Mouse (Mus musculus) right cerebral cortex, postnatal 10 days (tissue): ENCODE data around the gene Myl3.

Source experiments
- DNase-seq, 2 experiments: peaks; one replicate each; pipeline ENCODE4 v3.0.0; 2021; ENCODE audit warnings: low spot score in 2 of 2

The Myl3 gene

GRCm38 (mm10) chr9:110729841-110730240, 11.8 kb upstream of the Myl3 start:
- peak in 1 of 2 experiments; percentile 53 for DNase-seq

- DNase-seq: no peak
Measured at GRCm38 (mm10) chr9:110731859-110732258, 9.8 kb upstream of the Myl3 start.

GRCm38 (mm10) chr9:110732623-110733022, 9.0 kb upstream of the Myl3 start:
- peak; percentile 66 to 72 for DNase-seq

DNA sequence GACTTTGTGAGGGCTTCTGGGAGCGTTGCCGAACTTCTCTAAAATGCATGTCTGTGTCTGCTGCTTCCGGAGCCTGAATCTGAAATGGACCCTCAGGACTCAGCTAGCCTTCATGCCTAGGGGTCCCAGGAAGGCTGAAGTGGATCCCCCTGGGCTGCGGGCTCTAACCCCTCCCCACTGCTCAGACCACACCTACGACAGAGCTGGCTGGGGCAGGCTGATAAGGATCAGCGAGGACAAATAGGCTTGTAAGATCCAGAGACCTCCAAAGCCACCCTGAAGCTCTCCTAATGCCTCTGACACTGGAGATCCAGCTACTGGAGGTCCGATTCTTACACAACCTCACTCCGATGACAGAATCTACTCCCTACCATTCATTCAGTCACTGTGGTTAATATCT, 8.6 kb upstream of the Myl3 start:
- no peak for DNase-seq

DNA sequence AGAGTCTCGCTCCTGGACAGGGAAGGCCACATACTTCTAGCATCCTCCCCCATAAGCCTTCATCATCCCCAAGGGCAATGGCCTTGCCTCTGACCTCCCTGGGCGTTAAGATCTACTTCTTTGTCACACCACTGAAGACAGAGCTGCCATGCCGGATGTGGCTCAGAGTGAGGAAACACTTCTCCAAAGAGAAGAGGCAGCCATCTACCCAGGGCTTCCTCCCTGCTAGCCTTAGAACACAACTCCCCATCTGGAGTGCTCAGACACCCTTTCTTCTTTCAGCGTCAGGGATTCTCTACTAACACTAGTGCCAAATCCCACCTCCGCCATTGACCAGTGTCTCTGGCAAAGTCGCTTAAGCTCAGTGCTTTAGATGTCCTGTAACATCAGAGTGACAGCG, 7.5 kb upstream of the Myl3 start:
- no peak for DNase-seq

DNA sequence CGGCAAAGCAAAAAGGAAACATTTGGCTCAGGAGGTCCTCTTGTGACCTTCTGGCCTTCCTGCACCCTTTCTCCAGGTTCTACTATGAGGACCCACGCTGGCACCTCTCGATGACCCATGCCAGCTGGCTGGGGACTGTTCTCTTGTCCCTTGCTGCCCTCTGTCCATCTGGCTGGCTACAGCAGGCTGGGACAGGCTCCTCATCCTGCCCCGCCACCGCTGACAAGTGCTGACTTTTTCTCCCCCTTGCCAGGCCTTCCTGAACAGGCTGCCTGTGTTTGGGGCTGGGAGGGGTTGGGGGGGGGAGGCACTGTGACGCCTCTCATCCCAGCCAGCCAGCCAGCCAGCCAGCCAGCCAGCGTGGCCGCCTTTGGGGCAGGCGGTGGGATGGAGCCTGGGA, 5.3 kb upstream of the Myl3 start:
- DNase-seq: no peak

DNA sequence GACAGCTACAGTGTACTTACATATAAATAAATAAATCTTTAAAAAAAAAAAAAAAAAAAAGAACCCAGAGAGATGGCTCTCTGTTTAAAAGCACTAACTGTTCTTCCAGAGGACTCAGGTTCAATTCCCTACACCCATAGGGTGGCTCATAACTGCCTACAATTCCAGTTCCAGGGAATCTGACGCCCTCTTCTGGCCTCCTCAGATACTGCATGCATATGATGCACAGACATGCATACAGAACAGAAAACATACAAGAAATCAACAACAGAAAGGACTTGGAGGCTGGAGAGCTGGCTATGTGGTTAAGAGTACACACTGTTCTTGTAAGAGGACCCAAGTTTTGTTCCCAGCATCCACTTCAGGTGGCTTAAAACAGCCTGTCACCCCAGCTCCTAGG, 3.6 kb upstream of the Myl3 start:
- no peak for DNase-seq

GRCm38 (mm10) chr9:110739961-110740360, 1.7 kb upstream of the Myl3 start:
- no peak for DNase-seq

DNA sequence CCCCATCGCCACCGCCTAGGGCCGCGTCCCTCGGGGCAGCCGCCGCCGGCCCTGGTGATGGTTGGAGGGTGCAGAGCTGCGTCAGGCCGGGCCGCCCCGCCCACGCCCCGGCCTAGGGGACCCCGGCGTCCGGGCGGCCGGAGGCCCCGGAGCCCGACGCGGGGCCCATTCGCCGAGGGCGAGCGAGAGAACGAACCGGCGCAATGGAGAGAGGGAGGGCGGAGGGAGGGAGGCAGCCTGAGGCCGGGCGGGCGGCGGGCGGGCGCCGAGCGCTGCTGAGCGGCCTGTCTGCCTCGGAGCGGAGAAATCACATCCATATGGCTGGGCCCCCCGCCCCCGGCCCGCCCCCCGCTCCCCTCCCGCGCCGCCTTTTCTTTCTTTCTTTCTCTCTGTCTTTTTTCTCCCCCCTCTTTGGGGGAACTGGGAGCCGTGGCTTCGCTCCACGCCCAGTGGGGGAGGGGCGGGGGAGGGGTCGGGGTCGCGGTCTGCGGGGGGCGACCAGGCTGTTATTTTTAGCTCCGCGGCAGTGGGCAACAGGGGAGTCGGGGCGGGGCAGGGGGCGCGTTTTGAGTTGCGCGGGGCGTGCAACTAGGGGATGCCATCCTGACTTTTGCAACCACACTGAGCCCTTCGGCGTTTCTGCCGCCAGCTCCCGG, 762 bp downstream of the Myl3 start:
- DNase-seq: no peak

DNA sequence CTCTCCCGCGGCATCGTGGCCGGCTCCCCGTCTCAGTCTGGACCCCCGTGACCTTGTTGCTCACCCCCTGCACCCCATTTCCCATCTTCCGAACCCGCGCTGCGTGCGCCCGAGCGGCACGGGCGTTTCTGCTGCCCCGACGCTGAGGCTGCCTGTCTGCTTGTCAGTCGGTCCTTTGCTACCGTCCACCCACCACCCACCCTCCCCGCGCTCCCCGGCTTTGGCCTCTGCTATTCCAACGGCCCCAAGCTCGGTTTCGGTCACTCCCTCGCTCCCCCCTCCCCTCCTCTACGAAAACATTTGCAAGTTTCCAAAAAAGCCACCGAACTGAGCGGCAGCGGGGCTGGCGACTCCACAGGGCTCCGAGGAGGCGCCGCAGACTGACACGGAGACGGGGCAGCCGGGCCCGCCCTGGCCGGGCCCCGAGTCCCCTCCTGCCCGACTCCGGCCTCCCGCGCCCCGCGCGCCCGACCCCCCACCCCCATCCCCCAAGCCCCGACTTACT, 1.3 kb downstream of the Myl3 start:
- DNase-seq: no peak

- no peak for DNase-seq
Measured at GRCm38 (mm10) chr9:110743456-110744323, 2.0 kb downstream of the Myl3 start.

GRCm38 (mm10) chr9:110745752-110746151, 4.1 kb downstream of the Myl3 start:
- DNase-seq: no peak

DNA sequence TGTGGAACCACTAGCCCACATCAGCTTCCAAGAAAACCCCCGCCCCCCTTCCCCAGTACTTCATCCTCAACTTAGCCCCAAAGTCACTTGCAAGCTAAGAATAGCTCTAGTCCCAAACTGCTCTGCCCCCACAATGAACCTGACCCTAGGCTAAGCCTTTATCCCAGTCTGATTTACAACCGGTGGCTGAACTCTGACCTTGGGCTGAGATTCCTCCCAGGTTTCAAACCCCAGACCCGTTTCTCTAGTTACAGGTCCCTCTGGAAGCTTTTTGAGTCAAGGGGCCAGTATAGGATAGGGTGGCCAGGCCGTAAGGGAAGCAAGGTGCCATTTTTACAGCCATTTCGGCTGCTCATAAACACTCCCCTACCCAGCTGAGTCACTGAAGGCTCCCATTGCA, 4.6 kb downstream of the Myl3 start:
- no peak for DNase-seq

GRCm38 (mm10) chr9:110746961-110747360, 5.3 kb downstream of the Myl3 start, which contains the start of gene Pth1r:
TSS of gene Pth1r (minus strand) at chr9:110747145.
- DNase-seq: no peak

DNA sequence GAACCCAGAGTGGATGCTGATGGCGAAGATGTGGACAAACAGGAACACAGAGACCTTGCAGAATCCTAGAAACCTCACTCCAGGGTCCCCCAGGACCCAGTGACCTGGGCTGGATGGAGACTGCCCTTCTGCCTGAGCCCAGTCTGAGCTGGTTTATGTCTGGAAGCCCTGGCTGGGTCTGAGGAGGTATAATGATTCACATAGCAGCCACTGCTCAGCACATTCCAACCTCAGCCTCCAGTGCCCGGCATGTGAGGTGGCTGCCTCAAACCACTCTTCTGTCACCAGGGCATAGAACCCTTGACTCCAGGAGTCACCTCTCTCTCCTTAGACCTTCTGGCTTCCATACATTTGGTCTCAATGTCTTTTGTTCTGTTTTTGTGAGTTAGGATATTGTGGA, 6.8 kb downstream of the Myl3 start:
- no peak for DNase-seq

GRCm38 (mm10) chr9:110750404-110751187, 8.9 kb downstream of the Myl3 start:
- no peak for DNase-seq

DNA sequence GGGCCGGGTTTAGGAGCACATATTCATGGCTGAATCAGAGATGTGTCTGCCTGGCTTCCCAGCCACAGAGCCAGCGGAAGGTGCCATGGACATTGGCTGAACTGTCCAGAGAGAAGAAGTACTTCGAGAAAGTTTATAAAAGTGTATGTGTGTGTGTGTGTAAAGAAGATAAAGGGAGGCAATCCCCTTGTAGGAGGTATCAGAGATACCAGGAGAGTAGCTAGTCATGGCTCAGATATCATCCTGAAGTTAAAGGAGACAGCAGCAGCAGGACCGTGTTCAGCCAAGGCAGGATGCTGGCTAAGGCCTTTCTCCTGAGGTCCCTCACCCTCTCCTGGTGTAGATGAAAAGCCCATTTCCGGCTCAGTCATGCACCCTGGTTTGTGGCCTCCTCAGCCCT, 9.8 kb downstream of the Myl3 start:
- no peak for DNase-seq

- no peak for DNase-seq
Measured at GRCm38 (mm10) chr9:110752917-110753435, 11.3 kb downstream of the Myl3 start.

DNA sequence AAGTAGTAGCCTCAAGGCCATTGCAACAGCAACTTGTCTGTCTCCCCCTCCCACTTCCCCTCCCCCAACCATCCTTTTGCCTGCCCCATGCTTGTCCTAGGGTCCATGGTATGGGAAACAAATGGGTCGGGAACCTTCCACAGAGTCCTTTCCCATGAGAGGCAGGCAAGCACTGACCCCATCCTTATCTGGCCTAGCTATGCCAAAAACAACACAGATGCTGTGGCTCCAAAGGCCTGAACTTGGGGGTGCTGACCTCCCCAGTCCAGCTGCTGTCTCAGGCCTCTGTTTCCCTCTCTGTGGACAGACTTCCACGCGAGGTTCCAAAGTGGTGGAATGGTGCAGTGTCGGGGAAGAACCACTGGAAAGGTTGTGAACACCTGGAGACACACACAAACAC, 12.1 kb downstream of the Myl3 start:
- no peak for DNase-seq

DNA sequence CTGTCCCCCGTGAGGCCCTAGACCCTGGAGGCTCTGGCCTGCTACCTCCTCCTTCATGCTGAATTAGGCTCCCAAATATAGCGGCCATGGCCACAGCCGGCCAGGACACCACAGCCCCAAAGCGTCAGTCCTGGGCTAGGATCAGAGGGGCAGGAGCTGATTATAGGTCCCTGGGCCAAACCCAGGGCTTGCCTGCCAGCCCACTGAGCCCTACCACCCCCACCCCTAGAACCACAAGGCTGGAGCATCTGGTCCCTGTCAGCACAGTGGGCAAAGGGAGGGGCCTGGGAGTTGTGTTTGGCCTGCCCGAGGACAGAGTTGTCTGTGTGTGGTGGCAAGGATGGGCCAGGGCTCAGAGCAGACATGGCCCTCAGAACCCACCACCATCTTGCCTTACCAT, 16.2 kb downstream of the Myl3 start:
- DNase-seq: no peak

- peak; percentile 64 to 77 for DNase-seq
Measured at GRCm38 (mm10) chr9:110758605-110759004, 16.9 kb downstream of the Myl3 start.

DNA sequence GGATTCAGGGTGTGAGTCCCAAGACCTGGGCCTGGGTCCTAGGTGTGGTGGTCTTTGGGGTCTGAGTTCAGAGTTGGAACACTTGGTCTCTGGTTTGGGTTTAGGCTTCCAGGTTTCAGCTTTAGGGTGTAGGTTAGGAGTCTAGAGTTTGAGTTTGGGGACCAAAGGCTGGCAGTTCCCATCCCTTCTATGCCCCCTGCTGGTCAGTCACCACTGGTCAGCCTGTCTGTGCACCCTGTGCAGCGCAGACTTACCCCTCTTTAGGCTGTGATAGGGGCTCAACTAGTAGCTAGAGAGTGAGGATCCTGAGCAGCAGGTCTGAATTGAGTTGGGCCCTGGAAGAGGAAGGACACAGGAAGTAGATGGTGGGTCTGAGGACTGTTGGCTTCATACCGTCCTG, 17.6 kb downstream of the Myl3 start:
- DNase-seq: peak in 1 of 2 experiments; percentile 61
